Mouse (Mus musculus) testis, postnatal 10 days (tissue): ENCODE measurements around the gene Epha8.

ENCODE experiments used
- DNase-seq: peaks from one replicate; pipeline ENCODE4 v3.0.0; 2021; ENCODE audit warnings: low spot score

Gene Epha8

DNA sequence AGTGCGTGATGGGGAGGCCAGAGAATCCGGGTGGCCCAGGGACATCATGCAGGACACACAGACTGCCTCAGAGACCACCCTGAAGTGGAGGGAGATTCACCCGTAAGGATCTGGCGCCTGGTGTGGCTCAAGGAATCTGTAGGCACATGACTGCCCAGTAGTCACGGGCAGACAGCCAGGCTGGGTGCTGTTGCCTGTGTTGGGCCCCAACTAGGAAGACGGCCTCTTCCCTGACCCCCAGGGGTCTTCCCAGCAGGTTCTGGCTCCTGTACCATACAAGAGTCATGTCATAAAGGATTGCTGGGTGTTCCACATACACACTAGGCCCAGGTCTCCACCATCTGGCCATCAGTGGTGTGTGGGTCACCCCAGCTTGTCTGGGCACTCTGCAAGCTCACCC is 2.1 kb downstream of the Epha8 start:
- DNase-seq = no peak

DNA sequence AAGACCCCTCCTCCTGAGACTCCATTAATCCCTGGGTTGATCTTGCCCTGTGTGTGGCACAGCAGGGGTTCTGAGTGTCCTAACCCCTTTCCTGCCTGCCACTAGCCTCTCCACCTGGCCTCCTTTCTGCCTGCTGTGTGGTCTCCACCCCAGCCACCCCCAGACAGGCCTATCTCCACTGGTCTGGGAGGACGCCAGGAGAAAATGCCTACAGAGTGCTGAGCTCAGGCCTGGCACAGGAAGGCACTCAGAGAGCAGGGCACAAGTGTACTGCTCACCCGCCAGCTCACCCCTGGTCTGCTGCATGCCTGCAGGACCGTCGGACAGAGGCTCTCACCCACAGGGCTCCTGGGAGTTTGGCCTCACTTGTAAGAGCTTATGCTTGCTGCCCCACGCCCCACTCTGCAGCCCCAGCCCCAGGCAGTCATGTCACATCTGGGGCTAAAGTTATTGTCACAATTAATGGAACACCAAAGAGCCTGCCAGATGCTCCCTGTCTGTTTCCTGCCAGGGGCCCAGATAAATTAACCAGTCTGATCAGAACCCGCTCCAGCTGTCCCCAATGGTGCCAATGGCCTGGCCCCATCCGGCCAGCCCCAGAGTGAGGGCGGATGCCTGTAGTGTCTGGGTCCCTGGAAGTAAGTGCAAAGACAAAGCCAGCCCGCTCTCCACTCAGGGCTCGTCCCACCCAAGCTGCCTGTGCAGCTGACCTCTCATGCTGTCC is 7.2 kb downstream of the Epha8 start:
- DNase-seq = no peak

DNA sequence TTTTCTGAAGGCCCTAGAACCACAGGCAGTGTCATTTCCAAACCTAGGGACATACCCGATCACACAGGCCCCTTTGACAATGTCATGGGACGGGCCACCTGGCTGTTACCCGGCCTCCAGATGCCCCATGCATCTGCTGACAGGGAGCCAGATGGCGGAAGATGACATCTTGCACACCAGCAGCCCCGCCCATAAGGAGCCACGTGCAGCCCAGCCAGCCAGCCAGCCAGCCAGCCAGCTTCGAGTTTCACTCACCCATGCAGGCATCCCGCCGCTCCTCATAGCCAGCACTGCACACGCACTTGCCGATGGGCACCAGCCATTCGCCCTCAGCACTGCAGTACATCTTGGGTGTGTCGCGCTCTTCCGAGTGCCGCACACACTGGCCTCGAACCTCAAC is 11.2 kb downstream of the Epha8 start:
- DNase-seq = no peak

DNA sequence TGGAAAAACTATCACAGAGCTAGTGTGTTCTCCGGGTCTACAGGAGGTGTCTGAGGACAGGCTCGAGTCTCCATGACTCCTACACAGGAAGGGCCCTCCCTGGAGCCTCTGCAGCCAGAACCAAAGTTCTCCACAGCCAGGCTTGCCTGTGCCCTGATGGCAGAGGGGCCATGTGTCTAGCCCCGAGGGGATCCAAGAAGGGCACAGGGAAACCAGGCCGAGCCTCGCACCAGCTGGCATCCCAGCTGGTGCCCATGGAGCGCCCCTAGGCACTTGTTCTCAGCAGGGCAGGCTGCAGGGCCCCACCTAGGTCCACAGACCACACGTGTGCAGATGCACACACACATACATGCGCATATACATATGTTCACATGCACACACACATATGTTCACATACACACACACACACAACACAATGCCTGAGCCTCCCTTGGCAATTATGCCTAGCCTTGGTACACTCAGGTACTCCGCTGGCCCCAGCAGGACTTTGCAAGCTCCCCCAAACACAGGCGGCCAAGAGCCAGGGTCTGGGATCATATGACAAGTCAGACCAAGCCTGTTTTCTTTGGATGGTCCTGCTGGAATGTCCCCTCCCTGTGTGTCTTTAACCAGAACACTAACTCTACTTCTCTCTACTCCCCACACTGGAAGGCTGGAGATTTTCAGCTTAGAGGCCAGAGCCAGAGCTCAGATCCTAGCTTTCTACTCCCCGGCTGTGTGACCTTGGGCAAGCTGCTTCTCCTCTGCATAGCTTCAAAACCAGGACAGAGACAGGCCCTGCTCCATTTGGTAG is 11.9 kb downstream of the Epha8 start:
- DNase-seq = no peak

GRCm38 (mm10) chr4:136943175-136943574 is 13.4 kb downstream of the Epha8 start:
- DNase-seq = no peak

- no peak for DNase-seq
These were observed 13.9 kb downstream of the Epha8 start for GRCm38 (mm10) chr4:136942761-136943160.

- no peak for DNase-seq
These were observed 18.7 kb downstream of the Epha8 start for GRCm38 (mm10) chr4:136937935-136938334.

- DNase-seq = no peak
These were observed 19.3 kb downstream of the Epha8 start for GRCm38 (mm10) chr4:136937344-136937743.

GRCm38 (mm10) chr4:136934746-136935613 is 21.6 kb downstream of the Epha8 start:
- DNase-seq = no peak

GRCm38 (mm10) chr4:136930474-136930873 is 26.1 kb downstream of the Epha8 start:
- no peak for DNase-seq

DNA sequence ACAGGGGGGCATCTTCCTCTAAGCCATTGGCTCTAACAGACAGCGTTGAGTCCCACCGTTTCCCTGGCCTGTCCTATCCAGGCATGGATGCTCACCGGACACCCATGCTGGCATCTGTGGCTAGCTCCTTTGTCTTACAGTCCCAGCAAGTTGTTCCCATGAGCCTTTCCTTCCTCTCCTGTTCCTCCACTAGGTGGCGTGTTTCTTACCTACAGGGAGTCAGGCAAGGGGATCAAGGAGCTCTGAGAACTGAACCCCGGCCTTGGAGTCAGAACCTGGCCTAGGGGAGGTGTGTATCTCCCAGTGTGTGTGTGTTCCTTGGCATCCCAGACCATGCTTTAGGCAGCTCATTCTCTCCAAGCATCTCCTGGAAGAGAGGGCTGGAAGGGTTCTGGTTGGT is 27.7 kb downstream of the Epha8 start:
- DNase-seq = no peak

- no peak for DNase-seq
These were observed 30.8 kb downstream of the Epha8 start for GRCm38 (mm10) chr4:136925804-136926203.

GRCm38 (mm10) chr4:136924529-136924928 is 32.1 kb downstream of the Epha8 start:
- DNase-seq = peak; percentile 86

- no peak for DNase-seq
These were observed 37.1 kb downstream of the Epha8 start for GRCm38 (mm10) chr4:136919526-136919925.

DNA sequence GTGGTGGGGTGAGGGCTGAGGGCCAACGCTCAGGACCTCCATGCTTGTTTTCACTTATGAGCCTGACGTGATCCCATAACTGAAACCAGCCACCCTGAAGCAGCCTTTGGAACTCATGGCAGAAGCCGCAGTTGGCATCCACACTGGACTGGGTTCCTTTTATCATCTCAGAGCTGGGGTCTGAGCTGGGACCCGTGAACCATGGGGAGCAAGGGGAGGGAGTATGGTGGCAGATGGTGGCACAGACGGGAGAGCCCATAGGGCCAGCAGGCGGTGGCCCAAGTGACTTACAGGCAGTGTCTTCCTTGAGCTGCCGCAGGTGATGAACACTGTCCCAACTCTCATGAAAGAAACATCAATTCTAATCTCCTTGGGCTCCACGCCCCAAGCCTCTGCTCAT is 37.8 kb downstream of the Epha8 start:
- DNase-seq = no peak

GRCm38 (mm10) chr4:136917165-136917524 is 39.5 kb downstream of the Epha8 start:
- DNase-seq = no peak

GRCm38 (mm10) chr4:136916359-136917164 is 40.1 kb downstream of the Epha8 start:
- DNase-seq = no peak

DNA sequence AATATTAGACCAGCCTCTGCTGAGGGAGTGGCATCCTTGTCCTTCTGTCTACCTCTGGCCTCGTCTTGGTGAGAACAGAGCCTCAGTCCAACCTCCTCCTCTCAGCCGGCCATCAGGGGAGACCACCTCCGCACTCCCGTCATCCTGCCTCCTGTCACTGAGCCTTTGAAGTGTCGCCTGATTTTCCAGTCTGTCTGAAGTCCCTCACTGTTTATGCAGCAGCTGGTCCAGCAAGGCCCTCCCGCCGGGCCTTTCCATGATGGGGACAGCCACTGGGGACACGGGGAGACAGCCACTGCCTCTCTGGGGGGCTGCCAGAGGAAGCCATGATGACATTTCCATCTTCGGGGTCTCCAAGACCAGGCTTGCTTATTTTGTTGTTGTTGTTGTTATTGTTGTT is 43.8 kb downstream of the Epha8 start:
- no peak for DNase-seq

GRCm38 (mm10) chr4:136911804-136912203 is 44.8 kb downstream of the Epha8 start:
- DNase-seq = no peak

GRCm38 (mm10) chr4:136911211-136911646 is 45.4 kb downstream of the Epha8 start:
- DNase-seq = no peak

- no peak for DNase-seq
These were observed 48.8 kb downstream of the Epha8 start for GRCm38 (mm10) chr4:136907809-136908208.

- peak; percentile 80 for DNase-seq
These were observed 49.6 kb downstream of the Epha8 start for GRCm38 (mm10) chr4:136907033-136907432.
